Mouse (Mus musculus) stomach, embryonic 16.5 days (tissue): ENCODE measurements around the gene Unc13d. TPM values are rescaled to one million over a fixed set of nuclear protein-coding genes. Genes with fewer than 3 reads are reported as not detected.

Source experiments
- ATAC-seq: fragments of 200-750 bp; cut with Nextera tagmentation; 2 replicates; pipeline ENCODE4 v1.8.0; 2017; ENCODE audit warnings: moderate number of reproducible peaks, moderate TSS enrichment; ENCODE audit not compliant: insufficient read depth, low FRiP score
- H3K27ac ChIP-seq: fragments of 300-500 bp; sonication (generic); 2 replicates; pipeline ENCODE4 v1.5.1; 2014; ENCODE audit warnings: low read length
- H3K27me3 ChIP-seq: fragments of 300-500 bp; sonication (generic); 2 replicates; pipeline ENCODE4 v1.6.1; 2014; ENCODE audit warnings: low read length, control low read depth, mixed read lengths; ENCODE audit not compliant: control insufficient read depth, insufficient read depth
- H3K36me3 ChIP-seq: fragments of 300-500 bp; sonication (generic); 2 replicates; pipeline ENCODE4 v1.6.1; 2014; ENCODE audit warnings: low read length; ENCODE audit not compliant: control insufficient read depth, insufficient read depth
- H3K4me1 ChIP-seq: fragments of 300-500 bp; sonication (generic); 2 replicates; pipeline ENCODE4 v1.6.1; 2014; ENCODE audit warnings: low read length, control low read depth, mixed read lengths; ENCODE audit not compliant: control insufficient read depth, insufficient read depth
- H3K4me2 ChIP-seq: fragments of 300-500 bp; sonication (generic); 2 replicates; pipeline ENCODE4 v1.6.1; 2014; ENCODE audit warnings: low read depth, low read length, mixed read lengths
- H3K4me3 ChIP-seq: fragments of 300-500 bp; sonication (generic); replicated peaks from 2 replicates; pipeline ENCODE4 v1.5.1; 2014; ENCODE audit warnings: mild to moderate bottlenecking, low read length
- H3K9ac ChIP-seq: fragments of 300-500 bp; sonication (generic); 2 replicates; pipeline ENCODE4 v1.6.1; 2014; ENCODE audit warnings: low read length
- H3K9me3 ChIP-seq: fragments of 300-500 bp; sonication (generic); replicated peaks from 2 replicates; pipeline ENCODE4 v1.6.1; 2016; ENCODE audit warnings: low read length, control low read depth; ENCODE audit not compliant: control insufficient read depth
- WGBS: fragments of 180-500 bp; shearing (Covaris S2); extraction: QIAGEN DNeasy Blood & Tissue Kit; methylation state at CpG from one replicate; pipeline ENCODE4 v1.1.7; 2014; 5-methylcytosine and 5-hydroxymethylcytosine counted together
- polyA plus RNA-seq: library from polyadenylated mRNA; unstranded; fragments of >200 nt; fragmentation: Nextera tagmentation; extraction: Ambion mirVana; gene quantifications from 2 replicates; pipeline ENCODE4 v1.2.1, GENCODE M21; 2015

The Unc13d gene
- polyA plus RNA-seq, 1 experiment from 2014 or later, result 8.3 TPM

GRCm38 (mm10) chr11:116050196-116050595, 27.6 kb downstream of the Unc13d start:
- no peaks in the 10 kb centered on the region for H3K4me1 ChIP-seq
- 85% methylated on average over 4 of the region's 4 CpGs for WGBS
- no peak overlapping the region for H3K4me2 ChIP-seq
- H3K27me3 ChIP-seq, result no peaks in the 10 kb centered on the region
- no peak overlapping the region for H3K4me3 ChIP-seq
- no peak overlapping the region for H3K9ac ChIP-seq
- no peak overlapping the region for H3K27ac ChIP-seq
- H3K9me3 ChIP-seq, result no peaks in the 10 kb centered on the region
- no peak for ATAC-seq
- peaks cover 54% of the 10 kb centered on the region for H3K36me3 ChIP-seq

GRCm38 (mm10) chr11:116049610-116050009, 28.2 kb downstream of the Unc13d start:
- Histone ChIP-seq H3K9me3 (no peaks in the 10 kb centered on the region), H3K27me3 (no peaks in the 10 kb centered on the region), H3K36me3 (peaks cover 54% of the 10 kb centered on the region), H3K4me3 (no peak overlapping the region), H3K4me1 (no peaks in the 10 kb centered on the region), H3K4me2 (no peak overlapping the region), H3K9ac (no peak overlapping the region), H3K27ac (no peak overlapping the region)
- no peak for ATAC-seq
- WGBS, result 72% methylated on average over 2 of the region's 2 CpGs

GRCm38 (mm10) chr11:116045173-116045572, 32.6 kb downstream of the Unc13d start:
- Histone ChIP-seq H3K36me3 (peaks cover 32% of the 10 kb centered on the region), H3K4me3 (no peak overlapping the region), H3K4me1 (no peaks in the 10 kb centered on the region), H3K9me3 (no peaks in the 10 kb centered on the region), H3K4me2 (no peak overlapping the region), H3K9ac (no peak overlapping the region), H3K27ac (no peak overlapping the region), H3K27me3 (no peaks in the 10 kb centered on the region)
- ATAC-seq, result no peak
- WGBS, result 95% methylated on average over 6 of the region's 6 CpGs

- no peak overlapping the region for H3K27ac ChIP-seq
- no peak overlapping the region for H3K9ac ChIP-seq
- H3K36me3 ChIP-seq, result peaks cover 18% of the 10 kb centered on the region
- H3K4me2 ChIP-seq, result no peak overlapping the region
- H3K9me3 ChIP-seq, result no peaks in the 10 kb centered on the region
- WGBS, result 91% methylated on average over 1 of the region's 1 CpGs
- ATAC-seq, result no peak
- no peaks in the 10 kb centered on the region for H3K27me3 ChIP-seq
- H3K4me1 ChIP-seq, result no peaks in the 10 kb centered on the region
- no peak overlapping the region for H3K4me3 ChIP-seq
Measured at GRCm38 (mm10) chr11:116043286-116043685, 34.5 kb downstream of the Unc13d start.

- no peak for ATAC-seq
- WGBS, result 77% methylated on average over 5 of the region's 5 CpGs
- Histone ChIP-seq H3K4me1 (no peaks in the 10 kb centered on the region), H3K27ac (no peak overlapping the region), H3K9me3 (no peaks in the 10 kb centered on the region), H3K4me2 (no peak overlapping the region), H3K9ac (no peak overlapping the region), H3K36me3 (peaks cover 16% of the 10 kb centered on the region), H3K4me3 (no peak overlapping the region), H3K27me3 (no peaks in the 10 kb centered on the region)
Measured at GRCm38 (mm10) chr11:116042372-116043138, 35.2 kb downstream of the Unc13d start.

- H3K4me2 ChIP-seq, result no peak overlapping the region
- ATAC-seq, result no peak
- no peak overlapping the region for H3K9ac ChIP-seq
- no peaks in the 10 kb centered on the region for H3K27me3 ChIP-seq
- H3K4me1 ChIP-seq, result no peaks in the 10 kb centered on the region
- H3K4me3 ChIP-seq, result no peak overlapping the region
- H3K36me3 ChIP-seq, result peaks cover 13% of the 10 kb centered on the region
- no peaks in the 10 kb centered on the region for H3K9me3 ChIP-seq
- no peak overlapping the region for H3K27ac ChIP-seq
- 95% methylated on average over 2 of the region's 2 CpGs for WGBS
Measured at GRCm38 (mm10) chr11:116041833-116042232, 35.9 kb downstream of the Unc13d start.

GRCm38 (mm10) chr11:116040593-116040992, 37.2 kb downstream of the Unc13d start:
- Histone ChIP-seq H3K27me3 (no peaks in the 10 kb centered on the region), H3K27ac (no peak overlapping the region), H3K4me2 (no peak overlapping the region), H3K9ac (no peak overlapping the region), H3K36me3 (peaks cover 7% of the 10 kb centered on the region), H3K4me3 (no peak overlapping the region), H3K4me1 (no peaks in the 10 kb centered on the region), H3K9me3 (no peaks in the 10 kb centered on the region)
- 84% methylated on average over 6 of the region's 6 CpGs for WGBS
- ATAC-seq, result no peak

GRCm38 (mm10) chr11:116037826-116038225, 39.9 kb downstream of the Unc13d start:
- H3K36me3 ChIP-seq, result peaks cover 7% of the 10 kb centered on the region
- H3K27ac ChIP-seq, result no peak overlapping the region
- no peaks in the 10 kb centered on the region for H3K4me1 ChIP-seq
- no peak overlapping the region for H3K9ac ChIP-seq
- no peak for ATAC-seq
- H3K9me3 ChIP-seq, result no peaks in the 10 kb centered on the region
- no peak overlapping the region for H3K4me3 ChIP-seq
- no peak overlapping the region for H3K4me2 ChIP-seq
- WGBS, result 94% methylated on average over 9 of the region's 9 CpGs
- no peaks in the 10 kb centered on the region for H3K27me3 ChIP-seq

- Histone ChIP-seq H3K4me1 (0 out of 2 replicates have a peak, but pooled peaks cover 7% of the 10 kb centered on the region), H3K9me3 (no peaks in the 10 kb centered on the region), H3K9ac (no peak overlapping the region), H3K36me3 (peaks cover 4% of the 10 kb centered on the region), H3K27ac (no peak overlapping the region), H3K4me3 (no peak overlapping the region), H3K4me2 (no peak overlapping the region), H3K27me3 (no peaks in the 10 kb centered on the region)
- ATAC-seq, result no peak
- WGBS, result 75% methylated on average over 3 of the region's 3 CpGs
Measured at GRCm38 (mm10) chr11:116036671-116037070, 41.1 kb downstream of the Unc13d start.
